Mouse (Mus musculus) cerebellum, adult 2 months (tissue): Measurements from ENCODE around the gene Esp24. TPM values are rescaled to one million over a fixed set of nuclear protein-coding genes. Genes with fewer than 3 reads are reported as not detected.
"Not testable (repeated sequence)": the region's sequence is repeated elsewhere in the genome, so short reads cannot be mapped to it uniquely, and the experiment has no call there.

Source experiments
- DNase-seq, 2 experiments: peaks; one replicate each; pipeline ENCODE4 v3.0.0; 2021
- H3K27ac ChIP-seq: fragments of 200-500 bp; 2 replicates; pipeline ENCODE4 v1.5.1; 2012; ENCODE audit warnings: low read length, control low read depth, inconsistent platforms; ENCODE audit not compliant: insufficient read depth
- H3K27me3 ChIP-seq: fragments of 200-500 bp; 2 replicates; pipeline ENCODE4 v1.6.1; 2012; ENCODE audit warnings: inconsistent platforms, mild to moderate bottlenecking, low read length, moderate library complexity; ENCODE audit not compliant: control insufficient read depth, insufficient read depth
- H3K4me1 ChIP-seq: fragments of 200-500 bp; 2 replicates; pipeline ENCODE4 v1.6.1; 2011; ENCODE audit warnings: low read length; ENCODE audit not compliant: control insufficient read depth, insufficient read depth
- H3K4me3 ChIP-seq: fragments of 200-500 bp; replicated peaks from 2 replicates; pipeline ENCODE3; 2011; ENCODE audit warnings: mild to moderate bottlenecking, low read depth, low read length, control low read depth; ENCODE audit not compliant: insufficient read depth
- CTCF ChIP-seq: fragments of 200-500 bp; IDR thresholded peaks from 2 replicates; pipeline ENCODE4 v1.5.1; 2011; ENCODE audit warnings: low read depth, mild to moderate bottlenecking, control low read depth, low read length, moderate library complexity, borderline replicate concordance; ENCODE audit not compliant: insufficient read depth
- POLR2A ChIP-seq: fragments of 200-500 bp; IDR thresholded peaks from 2 replicates; pipeline ENCODE4 v1.6.1; 2011; ENCODE audit warnings: low read length, control low read depth, borderline replicate concordance; ENCODE audit not compliant: insufficient read depth
- WGBS: fragments of 180-500 bp; shearing (Covaris S2); methylation state at CpG from one replicate; pipeline ENCODE4 v1.1.7; 2018; 5-methylcytosine and 5-hydroxymethylcytosine counted together
- polyA plus RNA-seq: library from polyadenylated mRNA; depleted of rRNA; stranded (reverse); fragments of >200 nt; gene quantifications from 2 replicates; pipeline ENCODE4 v1.2.3, GENCODE M21; 2012; rRNA removed

Gene Esp24
- polyA plus RNA-seq: not detected in 2 replicates

DNA sequence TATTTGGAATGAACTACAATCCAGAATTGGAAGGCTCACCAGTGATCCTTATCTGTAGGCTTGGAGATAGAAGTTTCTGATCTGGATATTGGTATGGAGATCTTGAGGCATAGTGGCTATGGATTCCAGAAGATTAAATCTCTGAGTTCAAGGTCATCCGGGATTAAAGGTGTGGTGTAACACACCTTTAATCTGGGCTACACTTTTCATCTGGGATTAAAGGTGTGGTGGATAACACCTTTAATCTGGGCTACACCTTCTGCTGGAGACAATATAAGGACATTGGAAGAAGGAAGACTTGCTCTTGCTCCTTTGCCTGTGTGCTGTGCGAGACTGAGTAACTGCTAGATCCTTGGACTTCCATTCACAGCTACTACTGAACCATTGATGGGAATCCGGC, at the start of gene Esp24:
Esp24 (plus strand) TSS at position 301 of the 400 bp plus-strand sequence.
- not testable (repeated sequence) for H3K27ac ChIP-seq, H3K4me3 ChIP-seq, DNase-seq, H3K4me1 ChIP-seq, H3K27me3 ChIP-seq
- 85% methylated on average over 3 of the region's 3 CpGs for WGBS

DNA sequence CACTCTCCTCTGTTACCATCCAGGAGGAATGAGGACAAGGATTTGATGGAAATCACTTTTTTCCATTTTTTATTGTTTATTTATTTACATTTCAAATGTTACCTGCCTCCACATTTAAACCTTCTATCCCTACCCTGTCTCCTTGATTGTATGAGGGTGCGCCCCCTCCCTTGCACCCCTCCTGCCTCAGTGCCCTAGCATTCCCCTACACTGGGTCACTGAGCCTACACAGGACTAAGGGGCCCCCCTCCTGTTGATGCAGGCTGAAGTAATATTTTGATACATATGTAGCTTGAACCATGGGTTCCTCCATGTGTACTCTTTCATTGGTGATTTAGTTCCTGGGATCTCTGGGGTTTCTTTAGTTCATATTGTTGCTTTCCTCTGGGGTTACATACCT, 26.6 kb upstream of the Esp24 start:
- H3K27me3 ChIP-seq: no peaks in the 10 kb centered on the region
- DNase-seq: no peak
- no peak for TF ChIP-seq CTCF
- TF ChIP-seq POLR2A: no peak
- WGBS: 79% methylated on average over 1 of the region's 1 CpGs
- H3K4me1 ChIP-seq: no peaks in the 10 kb centered on the region
- H3K27ac ChIP-seq: no peak overlapping the region
- H3K4me3 ChIP-seq: no peak overlapping the region

GRCm38 (mm10) chr17:39010675-39011638, 25.5 kb upstream of the Esp24 start:
- no peak for DNase-seq
- no peak overlapping the region for H3K4me3 ChIP-seq
- H3K27me3 ChIP-seq: no peaks in the 10 kb centered on the region
- TF ChIP-seq POLR2A (no peak), CTCF (no peak)
- WGBS: 44% methylated on average over 30 of the region's 30 CpGs
- H3K4me1 ChIP-seq: no peaks in the 10 kb centered on the region
- no peak overlapping the region for H3K27ac ChIP-seq

GRCm38 (mm10) chr17:39017184-39017583, 19.3 kb upstream of the Esp24 start:
- WGBS: 60% methylated on average over 14 of the region's 14 CpGs
- H3K4me3 ChIP-seq: no peak overlapping the region
- TF ChIP-seq CTCF (no peak), POLR2A (no peak)
- H3K27ac ChIP-seq: no peak overlapping the region
- H3K4me1 ChIP-seq: no peaks in the 10 kb centered on the region
- DNase-seq: no peak
- H3K27me3 ChIP-seq: no peaks in the 10 kb centered on the region

DNA sequence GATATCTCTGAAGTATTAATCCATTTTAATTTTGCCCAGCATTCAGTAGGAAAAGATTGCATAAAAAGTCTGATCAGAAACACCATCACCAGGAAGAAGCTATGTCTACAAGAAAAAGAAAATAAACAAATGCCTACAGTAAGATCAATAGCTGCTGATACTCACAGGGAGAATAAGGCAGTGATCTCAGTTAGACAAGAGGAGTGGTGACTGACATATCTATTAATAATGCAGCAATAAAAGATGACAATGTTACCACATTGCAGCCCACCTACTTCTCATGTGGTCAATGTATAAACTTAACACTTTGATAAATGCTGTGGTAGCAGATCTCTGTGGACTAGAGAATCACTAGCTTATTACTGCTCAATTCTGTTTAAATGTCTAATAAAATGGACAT, 6.7 kb downstream of the Esp24 start, which contains the start of gene Gm21903:
Gm21903 (minus strand) TSS at position 101 of the 400 bp plus-strand sequence.
- Histone ChIP-seq H3K4me1 (no peaks in the 10 kb centered on the region), H3K27ac (no peak within 1 kb of the TSS), H3K27me3 (no peaks in the 10 kb centered on the region), H3K4me3 (no peak within 1 kb of the TSS)
- TF ChIP-seq CTCF: no peak
- TF ChIP-seq POLR2A: no peak
- DNase-seq: no peak

GRCm38 (mm10) chr17:39063641-39064040, 27.1 kb downstream of the Esp24 start:
- TF ChIP-seq POLR2A: no peak
- no peak for TF ChIP-seq CTCF
- no peak overlapping the region for H3K4me3 ChIP-seq
- no peak for DNase-seq
- no peak overlapping the region for H3K27ac ChIP-seq
- H3K27me3 ChIP-seq: no peaks in the 10 kb centered on the region
- H3K4me1 ChIP-seq: no peaks in the 10 kb centered on the region

DNA sequence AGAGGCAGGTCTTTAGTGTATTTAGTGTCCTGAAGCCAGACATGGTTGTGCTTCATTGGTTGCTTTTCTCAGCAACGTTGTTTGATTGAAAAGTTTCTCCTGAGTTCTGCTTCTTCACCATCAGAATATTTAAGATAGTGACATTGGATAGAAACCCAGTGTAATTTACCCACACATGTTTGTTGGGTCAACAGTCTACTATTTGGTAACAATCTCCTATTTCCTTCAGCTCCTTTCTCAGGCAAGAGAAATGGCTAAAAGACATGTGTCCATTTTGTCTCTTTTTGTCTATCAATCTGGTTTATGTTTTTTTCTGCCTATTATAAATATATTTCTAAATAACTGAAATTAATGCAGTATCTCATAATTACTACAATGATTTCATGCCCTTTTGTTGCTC, 40.4 kb downstream of the Esp24 start, which contains the start of gene Esp23:
Esp23 (minus strand) TSS at position 101 of the 400 bp plus-strand sequence.
- DNase-seq: no peak
- 27% methylated on average over 1 of the region's 1 CpGs for WGBS
- Histone ChIP-seq H3K4me1 (no peaks in the 10 kb centered on the region), H3K27ac (no peak within 1 kb of the TSS), H3K27me3 (no peaks in the 10 kb centered on the region), H3K4me3 (no peak within 1 kb of the TSS)
- TF ChIP-seq CTCF (no peak), POLR2A (no peak)

Other genes with a start within 250 kb of the Esp24 start
- gene Gm21903, start 6.6 kb downstream of the Esp24 start, polyA plus RNA-seq: not detected in 2 replicates
- gene Esp23, start 40.3 kb downstream of the Esp24 start, polyA plus RNA-seq: not detected in 2 replicates
- not detected in 2 replicates for gene Esp22, start 58.6 kb downstream of the Esp24 start, polyA plus RNA-seq